Mouse (Mus musculus) cerebellum, adult 2 months (tissue): ENCODE data around the gene Zfp786.

ENCODE experiments used
- CTCF ChIP-seq: fragments of 200-500 bp; IDR thresholded peaks from 2 replicates; pipeline ENCODE4 v1.5.1; 2011; ENCODE audit warnings: low read depth, mild to moderate bottlenecking, control low read depth, low read length, moderate library complexity, borderline replicate concordance; ENCODE audit not compliant: insufficient read depth
- POLR2A ChIP-seq: fragments of 200-500 bp; IDR thresholded peaks from 2 replicates; pipeline ENCODE4 v1.6.1; 2011; ENCODE audit warnings: low read length, control low read depth, borderline replicate concordance; ENCODE audit not compliant: insufficient read depth

- no peak for TF ChIP-seq POLR2A
- TF ChIP-seq CTCF, result no peak
These were observed 39.9 kb downstream of the Zfp786 start for GRCm38 (mm10) chr6:47790745-47791144.
